Mouse (Mus musculus): ENCODE results near the gene Entpd4b. TPM values are rescaled to one million over a fixed set of nuclear protein-coding genes. Genes with fewer than 3 reads are reported as not detected.
"Not testable (repeated sequence)": the region's sequence is repeated elsewhere in the genome, so short reads cannot be mapped to it uniquely, and the experiment has no call there.

Gene Entpd4b
- polyA plus RNA-seq, 1 experiment = 20.7 TPM

DNA sequence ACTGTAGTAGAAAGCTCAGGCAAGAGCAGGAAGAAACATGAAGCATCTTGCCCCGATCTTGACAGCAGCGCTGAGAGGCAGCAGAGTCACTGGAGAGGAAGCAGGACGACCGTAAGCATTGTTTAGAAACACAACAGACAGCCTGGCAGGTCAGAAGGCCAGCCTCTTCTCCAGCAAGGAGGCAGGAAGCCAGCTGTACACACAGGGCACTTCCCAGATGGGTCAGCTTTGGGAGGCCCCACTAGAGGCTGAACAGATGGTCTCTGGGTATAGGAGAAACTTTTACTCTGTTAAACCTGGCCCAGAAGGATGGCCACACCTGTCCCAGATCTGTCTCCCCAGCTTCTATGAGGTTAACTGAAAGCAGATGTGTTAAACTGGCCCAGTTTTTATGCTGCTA lies 7.9 kb upstream of the Entpd4b start:
- DNase-seq; H3K4me1 ChIP-seq (replicated peaks; ENCODE audit: control insufficient read depth, insufficient read depth, low read length); H3K27ac ChIP-seq (ENCODE audit: control insufficient read depth, insufficient read depth, low read length); H3K4me3 ChIP-seq (ENCODE audit: control insufficient read depth, insufficient read depth, low read length); H3K36me3 ChIP-seq (ENCODE audit: control insufficient read depth, insufficient read depth, low read length); H3K27me3 ChIP-seq (ENCODE audit: control insufficient read depth, insufficient read depth, low read length): not testable (repeated sequence)
- no CpG with 5 or more reads among the region's 4 CpGs for WGBS

- DNase-seq; H3K27ac ChIP-seq (ENCODE audit: control insufficient read depth, insufficient read depth, low read length); H3K36me3 ChIP-seq (ENCODE audit: control insufficient read depth, insufficient read depth, low read length); H3K4me1 ChIP-seq (replicated peaks; ENCODE audit: control insufficient read depth, insufficient read depth, low read length); H3K27me3 ChIP-seq (ENCODE audit: control insufficient read depth, insufficient read depth, low read length); H3K4me3 ChIP-seq (ENCODE audit: control insufficient read depth, insufficient read depth, low read length): not testable (repeated sequence)
- no CpG with 5 or more reads among the region's 8 CpGs for WGBS
These were observed 1.6 kb downstream of the Entpd4b start for GRCm38 (mm10) chr14:69556820-69557219.

GRCm38 (mm10) chr14:69557550-69557949 lies 2.3 kb downstream of the Entpd4b start:
- not testable (repeated sequence) for H3K4me3 ChIP-seq (ENCODE audit: control insufficient read depth, insufficient read depth, low read length)

More at GRCm38 (mm10) chr14:69557550-69557949, 2.3 kb downstream of the Entpd4b start:
- not testable (repeated sequence) for H3K27me3 ChIP-seq (ENCODE audit: control insufficient read depth, insufficient read depth, low read length); DNase-seq; H3K4me1 ChIP-seq (replicated peaks; ENCODE audit: control insufficient read depth, insufficient read depth, low read length); H3K27ac ChIP-seq (ENCODE audit: control insufficient read depth, insufficient read depth, low read length); H3K36me3 ChIP-seq (ENCODE audit: control insufficient read depth, insufficient read depth, low read length)
- WGBS = no CpG with 5 or more reads among the region's 14 CpGs

Other genes starting within 250 kb of the Entpd4b start
- 21.6 and 81.7 TPM in 2 replicates for gene Gm16867, start 52.1 kb upstream of the Entpd4b start, polyA plus RNA-seq (2012; rRNA removed)
- gene Gm27179, start 42.9 kb upstream of the Entpd4b start, polyA plus RNA-seq (2012; rRNA removed) = 0.19 and 0.30 TPM in 2 replicates